Mouse (Mus musculus) Patski (cell line): Measurements from ENCODE around the gene Eif3d. TPM values are rescaled to one million over a fixed set of nuclear protein-coding genes. Genes with fewer than 3 reads are reported as not detected.

Source experiments
- ATAC-seq: fragments of 100-300 bp; one replicate; pipeline ENCODE4 v1.8.0; 2021
- CTCF ChIA-PET: fragments of 350-600 bp; sonication (Branson Sonifier 250); formaldehyde crosslinking; loops from one replicate; lab custom pipeline; 2022; ENCODE audit warnings: inconsistent platforms; lab: Charles Lee
- POLR2A ChIA-PET: fragments of 350-600 bp; sonication (Branson Sonifier 250); formaldehyde crosslinking; loops from one replicate; lab custom pipeline; 2022; ENCODE audit warnings: antibody characterized with exemption, inconsistent platforms; lab: Charles Lee
- DNase-seq: peaks from one replicate; pipeline ENCODE4 v3.0.0-alpha.2; 2011; ENCODE audit warnings: low read depth, low spot score
- H3K27me3 ChIP-seq: fragments of 371-371 bp; one replicate; pipeline ENCODE4 v1.5.1; 2021
- CTCF ChIP-seq: fragments of 100-300 bp; IDR thresholded peaks from one replicate; pipeline ENCODE4 v1.5.1; 2021
- in situ Hi-C: fragments of 300-500 bp; cut with MboI; formaldehyde crosslinking; loops from 3 replicates; pipeline ENCODE4 v1.11.1; 2018; ENCODE audit warnings: low pct_unique_long_range_greater_than_20kb, mixed read lengths
- polyA plus RNA-seq: library from polyadenylated mRNA; unstranded; gene quantifications from one replicate; pipeline ENCODE4 v1.2.3, GENCODE M21; 2021

The Eif3d gene
- polyA plus RNA-seq, 1 experiment from 2014 or later = 231 TPM

DNA sequence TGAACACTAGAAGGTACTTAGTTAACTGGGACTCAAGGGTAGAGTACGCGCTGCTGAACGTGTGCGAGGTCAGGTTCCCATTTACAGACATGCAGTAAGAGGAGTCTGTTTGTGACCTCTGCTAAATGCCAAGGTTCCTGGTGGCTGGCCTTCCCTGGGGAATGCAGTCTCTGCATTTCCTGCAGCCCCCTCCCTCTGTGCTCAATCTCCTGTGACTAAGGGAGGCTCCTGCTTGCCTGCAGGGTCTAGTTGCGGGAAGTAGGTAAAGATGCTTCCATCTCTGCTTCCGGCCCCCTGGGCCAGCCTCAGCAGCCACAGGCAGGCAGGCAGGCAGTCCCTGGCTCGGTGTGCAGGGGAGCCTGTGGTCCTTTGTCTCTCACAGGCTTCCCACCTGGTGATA lies 58.0 kb downstream of the Eif3d start:
- ChIA-PET CTCF (interaction anchor here (0.8 to 1.4 kb wide), 2 partner anchors 22 to 136 kb away, joined by 3 to 4 read pairs; no protein-coding TSS in a partner anchor), POLR2A (interaction anchor here (1.3 to 1.4 kb wide), 2 partner anchors 30 to 71 kb away, joined by 3 to 4 read pairs; partner anchors contain the start of gene Myh9)
- H3K27me3 ChIP-seq = no peaks in the 10 kb centered on the region
- in situ Hi-C loops = loop anchor here (10.0 kb wide), 1 partner anchor 68 kb away; the partner anchor contains the start of gene Myh9
- ATAC-seq (no peak), DNase-seq (no peak)
- TF ChIP-seq CTCF = no peak

DNA sequence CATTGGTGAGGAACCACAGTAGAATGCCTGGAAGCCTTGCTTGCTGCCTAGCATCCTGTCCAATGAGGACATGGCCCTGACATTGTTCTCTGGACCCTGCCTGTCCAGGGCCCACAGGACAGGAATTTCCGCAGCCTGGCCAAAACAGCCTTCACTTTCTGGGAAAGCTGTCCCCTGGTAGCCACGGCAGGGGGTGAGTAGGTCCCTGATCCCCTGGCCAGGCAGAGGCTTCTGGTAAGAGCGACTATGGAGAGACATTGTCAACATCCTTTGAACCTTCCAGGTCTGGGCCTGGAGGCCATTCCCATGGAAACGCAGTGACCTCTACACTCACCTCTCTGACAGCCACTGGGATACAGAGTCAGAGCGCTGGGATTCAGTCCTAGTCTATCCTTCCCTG lies 58.6 kb downstream of the Eif3d start:
- no peak for DNase-seq
- CTCF ChIA-PET = interaction anchor here (0.8 kb wide), 1 partner anchor 136 kb away, joined by 4 read pairs; no protein-coding TSS in a partner anchor
- TF ChIP-seq CTCF = no peak
- POLR2A ChIA-PET = interaction anchor here (1.3 to 1.4 kb wide), 2 partner anchors 30 to 70 kb away, joined by 3 to 4 read pairs; partner anchors contain the start of gene Myh9
- in situ Hi-C loops = loop anchor here (10.0 kb wide), 1 partner anchor 67 kb away; the partner anchor contains the start of gene Myh9
- H3K27me3 ChIP-seq = no peaks in the 10 kb centered on the region
- no peak for ATAC-seq

DNA sequence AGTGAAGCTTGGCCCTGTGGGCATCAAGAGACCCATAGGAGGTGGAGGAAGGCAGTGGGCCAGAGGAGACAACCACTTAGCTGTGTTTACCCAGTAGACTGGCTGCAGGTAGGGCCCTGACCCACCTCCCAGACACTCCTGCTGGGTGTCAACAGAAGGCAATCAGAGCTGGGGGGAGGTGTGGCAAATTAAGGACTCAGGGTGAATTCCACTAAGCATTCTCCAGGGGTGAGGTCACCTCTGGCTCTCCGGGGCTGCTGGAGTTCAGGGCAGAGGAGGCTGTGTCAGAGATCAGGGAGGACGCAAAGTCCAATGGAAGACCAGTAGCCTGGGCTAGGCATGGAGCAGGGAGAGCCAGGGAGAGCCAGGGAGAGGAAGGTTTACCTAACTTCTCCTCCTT lies 59.5 kb downstream of the Eif3d start:
- DNase-seq (no peak), ATAC-seq (peak; percentile 72)
- ChIA-PET CTCF (interaction anchor here (1.2 to 1.5 kb wide), 2 partner anchors 69 to 129 kb away, joined by 3 read pairs; partner anchors contain the start of gene Myh9), POLR2A (interaction anchor here (1.2 to 1.4 kb wide), 2 partner anchors 20 to 29 kb away, joined by 3 read pairs; no protein-coding TSS in a partner anchor)
- in situ Hi-C loops = loop anchor here (10.0 kb wide), 1 partner anchor 66 kb away; the partner anchor contains the start of gene Myh9
- no peaks in the 10 kb centered on the region for H3K27me3 ChIP-seq
- no peak for TF ChIP-seq CTCF

Other genes with a start within 250 kb of the Eif3d start
- gene Apol9b, start 241.8 kb downstream of the Eif3d start, polyA plus RNA-seq = 0.33 TPM
- 0.37 TPM for gene Apol8, start 213.8 kb downstream of the Eif3d start, polyA plus RNA-seq
- gene Myh9, start 128.6 kb downstream of the Eif3d start, polyA plus RNA-seq = 677 TPM
- 181 TPM for gene Txn2, start 41.8 kb downstream of the Eif3d start, polyA plus RNA-seq
- 16.1 TPM for gene Foxred2, start 14.1 kb downstream of the Eif3d start, polyA plus RNA-seq
- not detected for gene Cacng2, start 149.2 kb upstream of the Eif3d start, polyA plus RNA-seq
- 32.2 TPM for gene Ift27, start 203.3 kb upstream of the Eif3d start, polyA plus RNA-seq
- gene Pvalb, start 235.6 kb upstream of the Eif3d start, polyA plus RNA-seq = not detected